Mouse (Mus musculus): Measurements from ENCODE around the gene Npm1.
A peak's percentile ranks its signal among the peaks of the same experiment; 100 is the strongest.

Gene Npm1

GRCm38 (mm10) chr11:33162998-33163506 is at the start of gene Npm1:
Npm1 (minus strand) TSS chr11:33163206.
- peak; percentile 100 for DNase-seq (ENCODE audit: low read depth, low spot score)

- DNase-seq (ENCODE audit: low read depth, low spot score): no peak
Observed at GRCm38 (mm10) chr11:33207411-33207810, 44.4 kb upstream of the Npm1 start.

GRCm38 (mm10) chr11:33204966-33205365 is 42.0 kb upstream of the Npm1 start:
- DNase-seq (ENCODE audit: low read depth, low spot score): no peak

- DNase-seq (ENCODE audit: low read depth, low spot score): no peak
Observed at GRCm38 (mm10) chr11:33204329-33204705, 41.3 kb upstream of the Npm1 start.

GRCm38 (mm10) chr11:33203383-33204328 is 40.6 kb upstream of the Npm1 start, which contains the start of gene Tlx3:
Tlx3 (minus strand) TSS chr11:33203589.
- no peak for DNase-seq (ENCODE audit: low read depth, low spot score)

- DNase-seq (ENCODE audit: low read depth, low spot score): no peak
Observed at GRCm38 (mm10) chr11:33202972-33203371, 40.0 kb upstream of the Npm1 start.

GRCm38 (mm10) chr11:33202296-33202695 is 39.3 kb upstream of the Npm1 start:
- DNase-seq (ENCODE audit: low read depth, low spot score): no peak

GRCm38 (mm10) chr11:33201626-33202010 is 38.6 kb upstream of the Npm1 start:
- no peak for DNase-seq (ENCODE audit: low read depth, low spot score)

- DNase-seq (ENCODE audit: low read depth, low spot score): no peak
Observed at GRCm38 (mm10) chr11:33200764-33201625, 38.0 kb upstream of the Npm1 start.

- no peak for DNase-seq (ENCODE audit: low read depth, low spot score)
Observed at GRCm38 (mm10) chr11:33199906-33200763, 37.1 kb upstream of the Npm1 start.

- no peak for DNase-seq (ENCODE audit: low read depth, low spot score)
Observed at GRCm38 (mm10) chr11:33199117-33199514, 36.1 kb upstream of the Npm1 start.

- no peak for DNase-seq (ENCODE audit: low read depth, low spot score)
Observed at GRCm38 (mm10) chr11:33198351-33199116, 35.5 kb upstream of the Npm1 start.

GRCm38 (mm10) chr11:33197673-33198072 is 34.7 kb upstream of the Npm1 start:
- DNase-seq (ENCODE audit: low read depth, low spot score): no peak

GRCm38 (mm10) chr11:33197133-33197514 is 34.1 kb upstream of the Npm1 start:
- DNase-seq (ENCODE audit: low read depth, low spot score): no peak

- DNase-seq (ENCODE audit: low read depth, low spot score): no peak
Observed at GRCm38 (mm10) chr11:33196447-33197132, 33.6 kb upstream of the Npm1 start.

- no peak for DNase-seq (ENCODE audit: low read depth, low spot score)
Observed at GRCm38 (mm10) chr11:33195531-33196446, 32.8 kb upstream of the Npm1 start.

GRCm38 (mm10) chr11:33195061-33195460 is 32.1 kb upstream of the Npm1 start:
- no peak for DNase-seq (ENCODE audit: low read depth, low spot score)

GRCm38 (mm10) chr11:33193695-33194094 is 30.7 kb upstream of the Npm1 start:
- DNase-seq (ENCODE audit: low read depth, low spot score): no peak

GRCm38 (mm10) chr11:33181804-33182203 is 18.8 kb upstream of the Npm1 start:
- DNase-seq (ENCODE audit: low read depth, low spot score): no peak

All from retina, postnatal 7 days (tissue).